Mouse (Mus musculus) hindbrain, postnatal 0 days (tissue): ENCODE results near the gene Phb. TPM values are rescaled to one million over a fixed set of nuclear protein-coding genes. Genes with fewer than 3 reads are reported as not detected.

ENCODE experiments used
- ATAC-seq: fragments of 200-750 bp; cut with Nextera tagmentation; 2 replicates; pipeline ENCODE4 v1.8.0; 2017; ENCODE audit warnings: mild to moderate bottlenecking, moderate TSS enrichment, moderate library complexity
- DNase-seq: peaks from one replicate; pipeline ENCODE4 v3.0.0-alpha.2; 2015; ENCODE audit warnings: low spot score
- H3K27ac ChIP-seq: fragments of 300-500 bp; sonication (generic); 2 replicates; pipeline ENCODE4 v1.5.1; 2014; ENCODE audit warnings: mild to moderate bottlenecking
- H3K27me3 ChIP-seq: fragments of 300-500 bp; sonication (generic); 2 replicates; pipeline ENCODE4 v1.6.1; 2014; ENCODE audit warnings: low read length, mixed read lengths; ENCODE audit not compliant: insufficient read depth
- H3K36me3 ChIP-seq: fragments of 300-500 bp; sonication (generic); 2 replicates; pipeline ENCODE4 v1.6.1; 2014; ENCODE audit warnings: low read length, mixed read lengths; ENCODE audit not compliant: insufficient read depth
- H3K4me1 ChIP-seq: fragments of 300-500 bp; sonication (generic); 2 replicates; pipeline ENCODE4 v1.6.1; 2014; ENCODE audit warnings: antibody characterized with exemption, low read length, mixed read lengths; ENCODE audit not compliant: insufficient read depth
- H3K4me2 ChIP-seq: fragments of 300-500 bp; sonication (generic); 2 replicates; pipeline ENCODE4 v1.6.1; 2014; ENCODE audit warnings: low read depth, mild to moderate bottlenecking, low read length, moderate library complexity, mixed read lengths
- H3K4me3 ChIP-seq: fragments of 300-500 bp; sonication (generic); 2 replicates; pipeline ENCODE4 v1.5.1; 2014; ENCODE audit warnings: low read length
- H3K9ac ChIP-seq: fragments of 300-500 bp; sonication (generic); replicated peaks from 2 replicates; pipeline ENCODE4 v1.6.1; 2014; ENCODE audit warnings: mild to moderate bottlenecking, low read length, moderate library complexity, mixed read lengths
- H3K9me3 ChIP-seq: fragments of 300-500 bp; sonication (generic); 2 replicates; pipeline ENCODE4 v1.6.1; 2016; ENCODE audit warnings: low read length, mixed read lengths
- CTCF ChIP-seq: IDR thresholded peaks from 2 replicates; pipeline ENCODE4 v1.5.1; 2016; ENCODE audit warnings: antibody characterized with exemption, control low read depth, low read depth
- WGBS: fragments of 180-500 bp; shearing (Covaris S2); extraction: QIAGEN DNeasy Blood & Tissue Kit; methylation state at CpG from one replicate; pipeline ENCODE4 v1.1.7; 2014; 5-methylcytosine and 5-hydroxymethylcytosine counted together
- polyA plus RNA-seq: library from polyadenylated mRNA; unstranded; fragments of >200 nt; fragmentation: Nextera tagmentation; extraction: Ambion mirVana; gene quantifications from 2 replicates; pipeline ENCODE4 v1.2.1, GENCODE M21; 2015
- total RNA-seq: library from RNA; depleted of rRNA; stranded (reverse); fragments of >200 nt; gene quantifications from 2 replicates; pipeline ENCODE4 v1.2.3, GENCODE M21; 2014

The Phb gene
- total and polyA plus RNA-seq, 2 experiments from 2014 or later, result 156 to 214 TPM

GRCm38 (mm10) chr11:95622426-95622825, 44.3 kb upstream of the Phb start:
- ATAC-seq, result no peak
- Histone ChIP-seq H3K36me3 (no peaks in the 10 kb centered on the region), H3K4me3 (no peak overlapping the region), H3K4me1 (peaks cover 5% of the 10 kb centered on the region; the same call in 1 of the 2 replicates), H3K27me3 (no peaks in the 10 kb centered on the region), H3K9ac (no peak overlapping the region), H3K9me3 (no peaks in the 10 kb centered on the region), H3K4me2 (no peak overlapping the region), H3K27ac (no peak overlapping the region)
- no peak for DNase-seq
- WGBS, result 22% methylated on average over 8 of the region's 8 CpGs
- no peak for TF ChIP-seq CTCF

GRCm38 (mm10) chr11:95630558-95630957, 36.2 kb upstream of the Phb start:
- Histone ChIP-seq H3K27ac (no peak overlapping the region), H3K27me3 (no peaks in the 10 kb centered on the region), H3K36me3 (no peaks in the 10 kb centered on the region), H3K9me3 (no peaks in the 10 kb centered on the region), H3K4me3 (no peak overlapping the region), H3K9ac (no peak overlapping the region), H3K4me2 (no peak overlapping the region), H3K4me1 (no peaks in the 10 kb centered on the region)
- no peak for TF ChIP-seq CTCF
- WGBS, result 88% methylated on average over 6 of the region's 6 CpGs
- DNase-seq (no peak), ATAC-seq (no peak)

- Histone ChIP-seq H3K36me3 (no peaks in the 10 kb centered on the region), H3K27me3 (no peaks in the 10 kb centered on the region), H3K4me1 (no peaks in the 10 kb centered on the region), H3K9ac (no peak overlapping the region), H3K4me2 (no peak overlapping the region), H3K27ac (no peak overlapping the region), H3K9me3 (no peaks in the 10 kb centered on the region), H3K4me3 (no peak overlapping the region)
- no peak for ATAC-seq
- 84% methylated on average over 4 of the region's 4 CpGs for WGBS
- no peak for DNase-seq
- TF ChIP-seq CTCF, result no peak
Measured at GRCm38 (mm10) chr11:95631301-95631700, 35.5 kb upstream of the Phb start.

- Histone ChIP-seq H3K36me3 (no peaks in the 10 kb centered on the region), H3K9me3 (no peaks in the 10 kb centered on the region), H3K4me2 (no peak overlapping the region), H3K27ac (no peak overlapping the region), H3K9ac (no peak overlapping the region), H3K4me1 (no peaks in the 10 kb centered on the region), H3K27me3 (no peaks in the 10 kb centered on the region), H3K4me3 (no peak overlapping the region)
- 41% methylated on average over 6 of the region's 6 CpGs for whole genome bisulfite sequencing
- no peak for TF ChIP-seq CTCF
- ATAC-seq, result peak; percentile 55; the same call in 1 of the 2 replicates
- DNase-seq, result no peak
Measured at GRCm38 (mm10) chr11:95632474-95632873, 34.3 kb upstream of the Phb start.

- H3K4me2 ChIP-seq, result no peak overlapping the region
- WGBS, result 58% methylated on average over 2 of the region's 2 CpGs
- TF ChIP-seq CTCF, result no peak
- no peaks in the 10 kb centered on the region for H3K4me1 ChIP-seq
- no peak overlapping the region for H3K4me3 ChIP-seq
- ATAC-seq, result no peak
- no peak for DNase-seq
- no peak overlapping the region for H3K27ac ChIP-seq
- 0 out of 2 replicates have a peak, but pooled peaks cover 2% of the 10 kb centered on the region for H3K9me3 ChIP-seq
- no peak overlapping the region for H3K9ac ChIP-seq
- no peaks in the 10 kb centered on the region for H3K36me3 ChIP-seq
- no peaks in the 10 kb centered on the region for H3K27me3 ChIP-seq
Measured at GRCm38 (mm10) chr11:95633512-95634000, 33.2 kb upstream of the Phb start.

GRCm38 (mm10) chr11:95635030-95635429, 31.7 kb upstream of the Phb start:
- TF ChIP-seq CTCF, result no peak
- WGBS, result 27% methylated on average over 2 of the region's 2 CpGs
- no peak overlapping the region for H3K27ac ChIP-seq
- H3K9ac ChIP-seq, result no peak overlapping the region
- ATAC-seq (no peak), DNase-seq (no peak)
- 0 out of 2 replicates have a peak, but pooled peaks cover 2% of the 10 kb centered on the region for H3K9me3 ChIP-seq
- no peaks in the 10 kb centered on the region for H3K27me3 ChIP-seq
- no peaks in the 10 kb centered on the region for H3K36me3 ChIP-seq
- no peaks in the 10 kb centered on the region for H3K4me1 ChIP-seq
- H3K4me2 ChIP-seq, result no peak overlapping the region
- H3K4me3 ChIP-seq, result no peak overlapping the region

- Histone ChIP-seq H3K27me3 (peaks cover 10% of the 10 kb centered on the region; the same call in 1 of the 2 replicates), H3K36me3 (no peaks in the 10 kb centered on the region), H3K4me3 (no peak overlapping the region), H3K27ac (no peak overlapping the region), H3K4me2 (no peak overlapping the region), H3K4me1 (peaks cover 15% of the 10 kb centered on the region), H3K9me3 (0 out of 2 replicates have a peak, but pooled peaks cover 2% of the 10 kb centered on the region), H3K9ac (no peak overlapping the region)
- ATAC-seq (no peak), DNase-seq (no peak)
- no peak for TF ChIP-seq CTCF
- 54% methylated on average over 2 of the region's 2 CpGs for WGBS
Measured at GRCm38 (mm10) chr11:95640751-95641150, 26.0 kb upstream of the Phb start.
